Mouse (Mus musculus): ENCODE results near the gene Ppard.

Gene Ppard

DNA sequence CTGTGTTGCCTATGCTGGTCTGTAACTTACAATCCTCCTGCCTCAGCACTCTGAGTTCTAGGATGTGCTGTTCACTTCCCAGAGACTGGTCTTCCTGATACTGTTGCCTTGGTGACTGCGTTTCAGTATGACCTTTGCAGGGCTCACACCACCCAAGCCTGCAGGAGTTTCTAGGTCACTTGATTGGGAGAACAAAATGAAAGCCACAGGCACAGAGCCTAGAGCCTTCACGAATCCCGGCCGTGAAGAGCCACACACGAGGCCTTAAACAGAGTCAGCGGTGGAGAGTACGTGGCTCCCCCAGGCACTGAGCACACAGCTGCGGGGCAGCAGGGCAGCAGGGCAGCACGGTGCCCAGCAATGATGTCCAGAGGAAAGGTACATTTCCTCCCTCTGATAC, 25.8 kb downstream of the Ppard start:
- DNase-seq, result no peak

GRCm38 (mm10) chr17:28259890-28260542, 27.5 kb downstream of the Ppard start:
- peak; percentile 56 for DNase-seq

DNA sequence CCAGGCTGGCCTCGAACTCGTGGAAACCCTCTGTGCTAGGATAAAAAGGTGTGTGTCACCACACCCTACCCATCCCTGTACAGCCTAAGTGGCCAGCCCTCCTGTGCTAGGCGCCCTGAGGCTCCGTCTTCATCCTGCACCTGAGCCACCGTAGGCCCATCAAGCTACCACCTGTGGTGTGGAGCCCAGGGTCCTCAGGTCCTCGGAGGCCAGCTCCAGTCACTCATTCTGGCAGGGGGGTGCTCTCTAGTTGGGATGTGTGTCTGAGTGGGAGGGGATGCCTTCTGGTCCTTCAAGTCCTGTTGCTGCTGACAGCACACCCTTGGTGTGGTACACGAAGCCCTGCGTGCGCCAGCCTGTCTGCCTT, 28.0 kb downstream of the Ppard start:
- no peak for DNase-seq

DNA sequence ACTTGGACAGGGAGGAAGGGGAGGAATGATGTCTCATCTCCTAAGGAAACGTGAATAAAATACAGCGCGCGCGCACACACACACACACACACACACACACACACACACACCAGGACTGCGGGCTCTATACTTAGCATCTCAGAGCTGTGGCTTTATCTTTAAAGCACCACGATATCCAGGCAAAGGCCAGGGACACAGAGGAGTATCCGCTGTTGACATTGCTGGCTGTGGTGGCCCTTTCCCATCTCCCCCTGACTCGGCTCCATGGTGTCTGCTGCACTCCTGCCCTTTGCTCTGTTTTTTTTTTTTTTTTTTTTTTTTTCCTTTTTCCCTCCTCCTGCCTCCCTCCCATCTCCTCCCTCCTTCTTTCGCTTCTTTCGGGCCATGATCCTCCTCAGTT, 29.3 kb downstream of the Ppard start:
- no peak for DNase-seq

- peak; percentile 60 for DNase-seq
Observed at GRCm38 (mm10) chr17:28263181-28263894, 30.8 kb downstream of the Ppard start.

DNA sequence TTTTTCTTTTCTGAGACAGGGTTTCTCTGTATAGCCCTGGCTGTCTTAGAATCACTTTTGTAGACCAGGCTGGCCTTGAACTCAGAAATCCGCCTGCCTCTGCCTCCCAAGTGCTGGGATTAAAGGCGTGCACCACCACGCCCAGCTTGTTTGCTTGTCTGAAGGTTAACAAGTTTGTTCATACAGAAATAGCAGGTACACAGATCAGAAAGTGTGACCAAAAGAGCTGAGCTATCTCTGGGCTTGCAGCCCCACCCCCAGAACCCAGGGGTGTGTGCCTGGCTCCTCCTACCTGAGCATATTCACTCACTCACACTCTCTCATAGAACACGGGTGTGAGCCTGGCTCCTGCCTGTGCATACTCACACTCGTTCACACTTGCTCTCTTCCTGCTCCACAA, 34.8 kb downstream of the Ppard start:
- no peak for DNase-seq

GRCm38 (mm10) chr17:28270165-28270564, 37.7 kb downstream of the Ppard start:
- DNase-seq, result no peak

GRCm38 (mm10) chr17:28271537-28272266, 39.2 kb downstream of the Ppard start:
- DNase-seq, result no peak

DNA sequence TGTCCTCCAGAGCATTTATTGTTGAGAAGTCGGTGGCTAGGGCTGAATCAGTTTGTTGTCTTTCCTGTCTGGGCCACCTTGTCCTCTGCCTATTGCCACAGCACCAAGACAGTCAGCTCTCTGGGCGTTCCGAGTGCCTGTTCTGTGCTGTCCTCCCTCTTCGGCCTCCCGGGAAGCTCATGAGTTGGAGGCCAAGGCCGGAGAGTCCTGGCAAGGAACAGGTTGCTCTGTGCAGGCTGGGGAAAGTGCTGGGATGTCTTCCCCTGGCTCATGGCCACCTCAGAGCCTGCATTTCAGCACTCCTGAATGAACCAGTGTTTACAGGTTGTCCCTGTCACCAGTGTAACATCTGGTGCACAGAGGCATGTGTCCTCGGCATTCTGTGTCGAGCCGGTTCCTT, 39.8 kb downstream of the Ppard start:
- no peak for DNase-seq

DNA sequence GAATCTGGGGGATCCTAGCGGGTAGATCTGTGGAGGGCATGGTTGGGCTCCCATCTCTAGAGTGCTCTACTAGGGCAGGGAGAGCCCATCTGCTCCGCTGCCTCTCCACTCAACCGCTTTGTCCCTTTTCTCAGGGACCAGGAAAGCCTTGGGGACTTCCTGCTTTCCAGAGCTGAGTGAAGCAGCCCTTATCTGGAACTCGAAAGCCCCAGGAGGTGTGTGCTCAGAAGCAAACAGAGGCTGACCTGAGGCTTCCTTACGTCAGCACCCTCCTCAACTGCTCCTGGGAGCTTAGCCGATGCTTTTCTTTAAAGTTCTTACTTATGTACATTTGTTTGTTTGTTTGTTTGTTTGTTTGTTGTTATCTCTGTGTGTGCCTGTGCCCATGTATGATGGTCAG, 40.3 kb downstream of the Ppard start:
- DNase-seq, result no peak

GRCm38 (mm10) chr17:28274739-28275138, 42.2 kb downstream of the Ppard start:
- DNase-seq, result no peak

DNA sequence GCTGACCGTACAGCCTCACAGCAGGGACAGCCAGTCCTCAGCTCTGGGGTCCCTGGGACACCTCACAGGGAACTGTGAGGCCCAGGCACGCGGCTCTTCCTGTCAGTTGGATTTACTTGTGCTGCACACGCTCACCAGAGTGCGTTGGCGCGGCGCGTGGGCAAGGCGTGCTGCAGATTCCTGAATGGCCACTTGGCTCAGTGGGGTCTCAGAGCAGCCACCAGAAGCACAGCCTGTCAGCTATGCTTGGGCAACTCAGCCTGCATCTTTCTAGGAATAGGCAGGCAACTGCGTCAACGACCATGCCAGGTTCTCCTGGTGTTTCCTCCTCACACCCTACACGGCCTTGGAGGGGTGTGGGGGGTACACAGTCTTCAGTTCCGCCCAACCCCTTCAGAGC, 44.7 kb downstream of the Ppard start:
- no peak for DNase-seq

DNA sequence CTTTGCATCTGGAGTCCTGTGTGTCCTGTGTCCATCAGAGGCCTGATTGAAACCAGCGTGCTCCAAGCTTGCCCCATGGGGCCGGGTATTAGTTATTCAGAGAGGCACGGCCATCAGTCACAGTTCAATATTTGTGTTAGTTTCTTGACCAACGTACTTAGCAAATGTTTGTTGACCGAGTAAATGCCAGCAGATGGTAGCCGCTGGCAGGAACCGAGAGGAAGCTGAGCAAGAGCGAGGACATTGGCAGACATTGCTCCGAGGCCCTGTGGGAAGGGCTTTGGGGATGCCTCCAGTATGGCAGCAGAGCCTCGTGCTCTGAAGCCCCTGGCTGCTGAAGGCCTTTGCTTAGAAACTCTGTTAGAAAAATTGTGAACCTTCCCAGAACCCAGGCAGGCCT, 45.2 kb downstream of the Ppard start:
- DNase-seq, result no peak

DNA sequence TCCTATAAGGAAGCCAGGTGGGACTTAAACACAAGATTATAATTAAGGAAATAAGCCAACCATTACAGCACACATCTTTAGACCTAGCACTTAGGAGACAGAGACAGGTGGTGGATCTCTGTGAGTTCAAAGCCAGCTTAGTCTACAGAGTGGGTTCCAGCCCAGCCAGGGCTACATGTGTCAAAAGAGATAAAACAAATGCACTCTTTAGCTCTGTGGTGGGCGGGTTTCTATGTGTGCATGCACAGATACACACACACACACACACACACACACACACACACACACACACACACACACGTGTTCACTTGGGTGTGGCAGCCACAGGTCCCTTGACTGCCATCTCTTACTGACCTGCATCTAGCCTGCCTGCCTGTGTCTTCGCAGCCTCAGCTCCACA, 45.7 kb downstream of the Ppard start:
- no peak for DNase-seq

DNA sequence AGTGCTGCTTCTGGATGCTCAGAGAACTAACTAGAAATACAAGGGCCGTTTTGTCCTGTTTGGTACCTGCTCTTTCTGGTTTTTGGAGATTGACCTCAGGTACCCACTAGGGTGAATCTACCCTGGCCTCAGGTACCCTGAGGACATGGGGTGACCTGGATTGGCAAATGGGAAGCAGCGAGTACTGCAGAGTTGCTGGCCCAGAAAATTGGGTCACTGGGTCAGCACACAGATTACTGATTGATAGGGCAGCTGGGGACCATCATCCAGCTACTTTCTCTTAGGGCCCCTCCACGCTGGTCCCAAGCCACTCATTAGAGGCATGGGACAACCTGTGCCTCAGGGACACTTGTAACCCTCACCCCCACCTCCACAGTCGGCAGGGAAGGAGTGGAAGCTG, 46.7 kb downstream of the Ppard start:
- no peak for DNase-seq

GRCm38 (mm10) chr17:28279780-28280422, 47.4 kb downstream of the Ppard start:
- DNase-seq, result no peak

DNA sequence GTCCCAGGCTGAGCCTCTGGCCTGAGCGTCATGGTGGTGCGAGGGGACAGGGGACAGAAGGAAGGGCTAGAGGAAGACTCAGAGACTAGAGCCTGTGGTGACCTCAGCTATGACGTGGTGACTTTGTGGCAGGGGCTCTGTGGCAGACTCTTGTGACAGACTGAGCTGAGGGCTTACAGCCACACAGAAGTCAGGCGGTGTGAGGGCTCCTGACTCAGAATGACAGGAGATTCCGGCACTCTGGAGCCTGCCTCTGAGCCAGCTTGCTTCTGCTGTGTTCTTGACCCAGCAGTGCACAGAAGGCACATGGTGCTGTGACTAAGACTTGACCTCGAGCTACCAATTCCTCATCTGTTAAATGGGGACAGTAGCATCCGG, 47.9 kb downstream of the Ppard start:
- no peak for DNase-seq

DNA sequence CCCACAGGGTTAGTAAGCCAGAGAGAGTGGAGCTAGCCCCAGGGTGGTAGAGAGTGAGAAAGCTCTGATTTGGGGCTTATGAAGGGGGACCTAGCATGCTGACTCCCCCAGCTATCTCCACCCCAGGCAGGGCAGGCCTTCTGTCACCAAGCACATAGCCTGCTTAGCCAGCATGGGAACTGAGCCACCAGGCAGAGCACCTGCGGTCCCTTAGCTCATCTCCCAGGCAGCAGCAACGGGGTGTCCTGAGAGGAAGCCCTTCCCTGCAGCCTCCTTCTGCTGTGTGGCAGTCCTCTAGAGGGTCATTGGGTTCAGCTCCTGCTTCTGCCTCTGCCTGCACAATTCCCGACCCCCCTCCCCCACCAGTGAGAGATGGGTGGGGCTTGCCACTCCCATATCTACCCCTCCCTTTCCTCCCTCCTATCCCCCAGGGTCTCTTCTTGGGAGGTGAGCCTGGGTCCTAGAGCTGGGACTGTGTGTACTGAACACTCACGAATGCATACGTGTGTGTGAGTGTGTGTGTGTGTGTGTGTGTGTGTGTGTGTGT, 48.4 kb downstream of the Ppard start:
- no peak for DNase-seq

GRCm38 (mm10) chr17:28281866-28282441, 49.5 kb downstream of the Ppard start:
- no peak for DNase-seq

GRCm38 (mm10) chr17:28283199-28283598, 50.7 kb downstream of the Ppard start:
- no peak for DNase-seq

- DNase-seq, result no peak
Observed at GRCm38 (mm10) chr17:28286133-28286532, 53.6 kb downstream of the Ppard start.

- DNase-seq, result no peak
Observed at GRCm38 (mm10) chr17:28286964-28287363, 54.5 kb downstream of the Ppard start.

DNA sequence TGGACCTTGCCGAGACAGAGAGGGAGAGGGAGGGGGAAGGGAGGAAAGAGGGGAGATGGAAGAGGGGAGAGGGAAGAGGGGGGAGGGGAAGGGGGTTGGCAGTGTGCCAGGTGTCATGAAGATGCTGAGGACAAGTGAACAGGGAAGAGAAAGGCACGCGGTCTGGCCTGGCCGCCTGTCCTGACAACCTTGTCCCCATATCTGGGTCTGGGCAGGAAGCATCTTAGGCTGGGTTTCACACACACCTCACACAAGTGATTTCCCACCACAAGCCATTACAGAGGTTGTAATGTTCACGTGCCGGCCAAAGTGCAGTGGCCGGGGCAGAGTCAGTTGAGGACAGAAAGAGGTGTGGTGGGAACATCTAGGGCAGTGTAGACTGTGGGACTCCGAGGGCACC, 55.1 kb downstream of the Ppard start:
- no peak for DNase-seq
